Mouse (Mus musculus) heart, embryonic 11.5 days (tissue): ENCODE results near the gene Aaas. TPM values are rescaled to one million over a fixed set of nuclear protein-coding genes. Genes with fewer than 3 reads are reported as not detected.

Experiments used
- ATAC-seq: fragments of 200-750 bp; cut with Nextera tagmentation; replicated peaks from 2 replicates; pipeline ENCODE4 v1.8.0; 2017; ENCODE audit warnings: moderate library complexity; ENCODE audit not compliant: insufficient number of reproducible peaks, low FRiP score, low TSS enrichment
- H3K27ac ChIP-seq: fragments of 300-500 bp; sonication (generic); 2 replicates; pipeline ENCODE4 v1.5.1; 2014; ENCODE audit warnings: mild to moderate bottlenecking, low read depth, low read length
- H3K27me3 ChIP-seq: fragments of 300-500 bp; sonication (generic); 2 replicates; pipeline ENCODE4 v1.6.1; 2014; ENCODE audit warnings: mild to moderate bottlenecking, low read length, mixed read lengths; ENCODE audit not compliant: control insufficient read depth, insufficient read depth
- H3K36me3 ChIP-seq: fragments of 300-500 bp; sonication (generic); 2 replicates; pipeline ENCODE4 v1.6.1; 2014; ENCODE audit warnings: mild to moderate bottlenecking, low read length, moderate library complexity, mixed read lengths; ENCODE audit not compliant: control insufficient read depth, insufficient read depth
- H3K4me1 ChIP-seq: fragments of 300-500 bp; sonication (generic); 2 replicates; pipeline ENCODE4 v1.6.1; 2014; ENCODE audit warnings: low read length; ENCODE audit not compliant: control insufficient read depth, insufficient read depth
- H3K4me2 ChIP-seq: fragments of 300-500 bp; sonication (generic); 2 replicates; pipeline ENCODE4 v1.6.1; 2014; ENCODE audit warnings: mild to moderate bottlenecking, moderate library complexity
- H3K4me3 ChIP-seq: fragments of 300-500 bp; sonication (generic); 2 replicates; pipeline ENCODE4 v1.5.1; 2014; ENCODE audit warnings: low read depth, low read length
- H3K9ac ChIP-seq: fragments of 300-500 bp; sonication (generic); 2 replicates; pipeline ENCODE4 v1.6.1; 2014; ENCODE audit warnings: mild to moderate bottlenecking, low read depth, low read length, moderate library complexity
- H3K9me3 ChIP-seq: fragments of 300-500 bp; sonication (generic); replicated peaks from 2 replicates; pipeline ENCODE4 v1.6.1; 2016; ENCODE audit warnings: low read length; ENCODE audit not compliant: control insufficient read depth
- WGBS: fragments of 180-500 bp; shearing (Covaris S2); extraction: QIAGEN DNeasy Blood & Tissue Kit; methylation state at CpG from one replicate; pipeline ENCODE4 v1.1.7; 2014; ENCODE audit not compliant: insufficient replicate concordance; 5-methylcytosine and 5-hydroxymethylcytosine counted together
- polyA plus RNA-seq: library from polyadenylated mRNA; unstranded; fragments of >200 nt; fragmentation: Nextera tagmentation; extraction: Ambion mirVana; gene quantifications from 2 replicates; pipeline ENCODE4 v1.2.1, GENCODE M21; 2014

Aaas gene
- 62.9 and 64.9 TPM in 2 replicates for polyA plus RNA-seq

DNA sequence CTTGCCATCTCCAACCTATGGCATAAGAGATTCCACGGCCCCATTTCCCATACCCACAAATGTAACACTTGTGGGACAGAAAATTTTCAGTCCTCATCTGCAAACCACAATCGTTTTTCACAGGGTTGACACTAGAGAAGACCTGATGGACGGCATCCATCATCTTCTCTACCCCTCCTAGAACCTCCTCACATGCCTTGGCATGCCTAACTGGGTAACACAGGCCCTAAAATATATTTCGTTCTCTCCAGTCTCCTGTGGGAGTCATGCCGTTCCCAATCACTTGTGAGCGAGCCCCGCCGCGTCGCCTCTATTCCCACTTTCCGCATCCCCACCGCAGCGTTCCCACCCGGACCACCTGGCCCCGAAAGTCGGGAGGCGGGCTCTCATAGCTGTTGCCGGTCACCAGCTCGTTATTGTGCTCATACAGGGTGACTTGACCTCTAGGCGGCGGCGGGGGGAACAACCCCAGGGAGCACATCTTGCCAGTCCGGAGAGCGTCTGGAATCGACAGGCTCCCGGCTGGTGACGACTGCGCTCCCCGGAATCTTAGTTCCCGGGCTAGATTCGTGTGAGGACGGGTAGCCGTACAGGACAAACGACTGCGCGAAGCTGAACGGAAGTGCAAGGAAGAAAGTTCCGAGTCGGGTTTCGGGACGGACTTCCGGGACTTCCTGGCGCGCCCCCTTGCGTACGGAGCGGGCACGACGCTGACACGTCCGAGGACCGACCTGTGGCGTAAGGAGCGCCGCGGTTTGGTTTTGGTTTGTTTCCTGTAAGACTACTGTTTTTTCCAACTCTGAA is at the start of gene Aaas:
TSS of gene Aaas (minus strand) at position 634 of the 804 bp plus-strand sequence.
- Histone ChIP-seq H3K9me3 (no peaks in the 10 kb centered on the region), H3K4me2 (peak within 1 kb of the TSS; percentile 76), H3K27me3 (no peaks in the 10 kb centered on the region; the same call in 1 of the 2 replicates), H3K4me3 (peak within 1 kb of the TSS; percentile 67), H3K36me3 (peaks cover 11% of the 10 kb centered on the region), H3K4me1 (peaks cover 3% of the 10 kb centered on the region), H3K27ac (peak within 1 kb of the TSS; percentile 42), H3K9ac (peak within 1 kb of the TSS; percentile 77)
- peak; percentile 75 for ATAC-seq
- WGBS, result under 1% methylated on average over 56 of the region's 56 CpGs

DNA sequence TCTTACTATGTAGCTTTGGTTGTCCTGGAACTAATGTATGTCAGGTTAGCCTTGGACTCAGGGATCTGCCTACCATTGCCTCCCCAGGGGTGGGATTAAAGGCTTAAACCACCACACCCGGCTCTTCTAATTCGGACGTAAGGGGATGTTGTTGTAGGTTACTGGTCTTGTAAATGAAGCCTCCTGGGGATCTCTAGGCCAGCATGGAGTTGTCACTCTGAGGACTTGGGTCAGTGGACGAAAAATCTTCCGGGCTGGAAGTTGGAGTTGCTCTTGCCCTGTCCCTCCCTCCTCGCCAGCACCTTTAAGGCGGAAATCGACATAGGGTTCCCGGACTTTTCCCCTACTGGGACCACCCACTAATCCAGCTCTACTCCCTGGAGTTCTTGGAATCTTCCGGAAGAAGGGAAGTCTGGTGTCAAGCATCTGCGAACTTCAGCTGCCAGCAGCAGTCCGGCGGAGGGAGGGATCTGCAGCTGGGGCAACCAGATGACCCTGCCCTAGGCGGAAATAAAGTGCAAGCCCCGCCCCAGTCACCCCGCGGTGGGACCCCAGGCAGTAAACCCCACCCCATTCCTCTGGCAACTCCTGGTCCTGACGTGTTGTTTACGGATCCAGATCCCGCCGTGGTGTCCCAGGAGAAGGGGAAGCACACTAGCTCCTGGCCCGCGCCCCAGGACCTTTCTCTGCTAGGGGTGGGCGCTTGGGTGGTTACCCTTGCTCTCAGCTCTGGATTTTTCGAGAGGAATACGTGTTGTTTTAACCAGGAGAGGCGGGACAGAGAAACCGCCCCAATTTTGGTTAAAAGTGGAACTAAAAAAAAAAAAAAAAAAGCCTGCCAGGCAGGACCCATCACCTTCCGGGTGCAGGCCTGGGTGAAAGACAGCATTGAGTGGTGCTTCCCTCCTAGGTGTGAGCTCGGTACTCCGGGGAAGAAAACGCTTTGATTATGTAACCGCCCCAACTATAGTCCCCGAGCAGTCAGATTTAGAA is 49.0 kb upstream of the Aaas start:
- H3K4me1 ChIP-seq, result peaks cover 14% of the 10 kb centered on the region
- peak overlapping the region; percentile 55 for H3K4me3 ChIP-seq
- no peaks in the 10 kb centered on the region for H3K27me3 ChIP-seq
- no peaks in the 10 kb centered on the region for H3K36me3 ChIP-seq
- peak overlapping the region; percentile 79 for H3K9ac ChIP-seq
- peak overlapping the region; percentile 93 for H3K27ac ChIP-seq
- ATAC-seq, result peak; percentile 86
- WGBS, result 3% methylated on average over 34 of the region's 34 CpGs
- H3K9me3 ChIP-seq, result no peaks in the 10 kb centered on the region
- peak overlapping the region; percentile 75 for H3K4me2 ChIP-seq

DNA sequence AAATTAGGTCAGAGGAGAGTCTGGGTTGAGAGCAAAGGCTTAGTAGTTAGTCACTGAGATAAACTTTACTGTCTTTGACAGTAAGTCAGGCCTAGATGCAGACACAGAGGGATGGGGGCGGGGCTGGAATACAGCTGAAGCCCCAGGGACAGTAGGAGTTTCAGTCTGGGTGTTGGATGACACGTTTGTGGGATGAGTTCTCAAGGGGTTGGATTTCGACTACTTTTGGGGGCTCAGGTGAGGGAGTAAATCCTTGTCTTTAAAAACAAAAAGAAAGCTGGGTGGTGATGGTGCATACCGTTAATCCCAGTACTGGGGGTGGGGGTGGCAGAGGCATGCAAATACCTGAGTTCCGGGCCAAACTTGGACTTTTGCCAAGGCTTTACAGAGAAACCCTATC is 48.1 kb upstream of the Aaas start:
- Histone ChIP-seq H3K36me3 (no peaks in the 10 kb centered on the region), H3K27me3 (no peaks in the 10 kb centered on the region), H3K4me2 (peak overlapping the region; percentile 75), H3K9ac (no peak overlapping the region), H3K4me1 (peaks cover 14% of the 10 kb centered on the region), H3K9me3 (no peaks in the 10 kb centered on the region), H3K27ac (peak overlapping the region; percentile 93), H3K4me3 (peak overlapping the region; percentile 55; the same call in 1 of the 2 replicates)
- no peak for ATAC-seq
- WGBS, result 19% methylated on average over 5 of the region's 5 CpGs

DNA sequence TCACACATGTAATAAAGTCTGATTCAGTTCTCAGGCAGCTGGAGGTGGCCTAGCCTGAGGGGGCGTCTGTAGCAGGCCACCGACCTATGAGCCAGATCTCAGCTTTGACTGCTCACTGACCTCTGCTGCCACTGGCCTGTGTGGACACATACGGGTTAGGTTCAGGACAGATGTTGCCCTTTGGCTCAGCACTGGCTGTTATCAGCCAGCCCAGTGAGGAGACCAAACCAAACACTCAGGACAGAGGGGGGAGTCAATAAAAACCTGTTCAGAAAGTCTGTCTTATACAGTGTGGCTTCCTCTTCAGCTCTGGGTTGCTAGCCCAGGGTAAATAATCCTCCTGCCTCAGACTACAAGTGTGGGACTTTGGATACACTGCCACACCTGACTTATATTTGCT is 44.5 kb upstream of the Aaas start:
- Histone ChIP-seq H3K36me3 (no peaks in the 10 kb centered on the region), H3K4me2 (peak overlapping the region; percentile 8; the same call in 1 of the 2 replicates), H3K27ac (peak overlapping the region; percentile 64), H3K27me3 (no peaks in the 10 kb centered on the region), H3K9me3 (no peaks in the 10 kb centered on the region), H3K4me3 (no peak overlapping the region), H3K9ac (0 out of 2 replicates have a peak overlapping the region, but pooled peaks have one; percentile 16), H3K4me1 (peaks cover 14% of the 10 kb centered on the region)
- WGBS, result 5% methylated on average over 3 of the region's 3 CpGs
- ATAC-seq, result peak; percentile 74

DNA sequence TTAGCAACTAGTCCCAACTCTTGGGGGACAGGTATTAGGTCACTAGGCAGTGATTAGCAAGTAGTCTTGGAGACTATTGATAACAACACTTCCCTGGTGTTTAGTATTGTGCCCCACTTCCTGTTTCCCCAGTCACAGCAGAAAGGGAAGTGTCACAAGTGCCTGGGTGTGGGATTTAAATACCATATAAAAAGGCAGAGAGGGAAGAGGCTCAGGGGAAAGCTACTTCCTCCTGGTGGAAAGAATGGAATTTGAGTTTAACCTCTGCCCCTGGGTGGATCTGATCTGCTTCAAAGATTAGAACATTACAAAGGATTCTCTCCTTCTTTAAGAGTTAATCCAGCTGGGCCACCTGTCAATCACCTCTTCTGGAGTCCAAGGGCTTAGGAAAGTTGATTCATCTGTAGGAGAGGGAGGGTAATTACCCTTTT is 43.0 kb upstream of the Aaas start:
- H3K9ac ChIP-seq, result no peak overlapping the region

DNA sequence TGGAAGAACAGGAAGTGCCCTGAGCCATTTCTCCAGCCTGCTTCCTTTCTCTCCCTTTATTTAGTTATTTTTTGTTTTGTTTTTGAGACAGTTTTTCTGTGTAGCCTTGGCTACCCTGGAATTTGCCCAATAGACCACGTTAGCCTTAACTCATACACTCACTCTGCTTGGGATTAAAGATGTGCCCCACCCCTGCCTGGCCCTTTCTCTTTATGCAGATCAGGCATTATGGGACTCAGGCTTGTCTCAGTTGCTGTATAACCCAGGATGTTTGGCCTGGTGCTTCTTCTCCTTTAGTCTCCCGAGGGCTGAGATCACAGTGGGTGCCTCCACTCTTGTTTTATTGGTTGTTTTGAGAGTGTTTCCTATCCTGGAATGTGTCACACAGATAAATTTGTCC is 41.9 kb upstream of the Aaas start:
- peaks cover 6% of the 10 kb centered on the region for H3K4me1 ChIP-seq
- H3K9ac ChIP-seq, result no peak overlapping the region
- H3K9me3 ChIP-seq, result no peaks in the 10 kb centered on the region
- H3K36me3 ChIP-seq, result no peaks in the 10 kb centered on the region
- no peak overlapping the region for H3K4me2 ChIP-seq
- peak overlapping the region; percentile 62 for H3K27ac ChIP-seq
- H3K27me3 ChIP-seq, result no peaks in the 10 kb centered on the region
- H3K4me3 ChIP-seq, result no peak overlapping the region
- no peak for ATAC-seq
- WGBS, result 24% methylated on average over 2 of the region's 2 CpGs

More for the DNA sequence above, 43.0 kb upstream of the Aaas start:
- H3K27me3 ChIP-seq, result no peaks in the 10 kb centered on the region
- no peak for ATAC-seq
- peak overlapping the region; percentile 62 for H3K27ac ChIP-seq
- no peaks in the 10 kb centered on the region for H3K9me3 ChIP-seq
- no peak overlapping the region for H3K4me2 ChIP-seq
- H3K4me1 ChIP-seq, result peaks cover 8% of the 10 kb centered on the region
- H3K4me3 ChIP-seq, result no peak overlapping the region
- H3K36me3 ChIP-seq, result no peaks in the 10 kb centered on the region

DNA sequence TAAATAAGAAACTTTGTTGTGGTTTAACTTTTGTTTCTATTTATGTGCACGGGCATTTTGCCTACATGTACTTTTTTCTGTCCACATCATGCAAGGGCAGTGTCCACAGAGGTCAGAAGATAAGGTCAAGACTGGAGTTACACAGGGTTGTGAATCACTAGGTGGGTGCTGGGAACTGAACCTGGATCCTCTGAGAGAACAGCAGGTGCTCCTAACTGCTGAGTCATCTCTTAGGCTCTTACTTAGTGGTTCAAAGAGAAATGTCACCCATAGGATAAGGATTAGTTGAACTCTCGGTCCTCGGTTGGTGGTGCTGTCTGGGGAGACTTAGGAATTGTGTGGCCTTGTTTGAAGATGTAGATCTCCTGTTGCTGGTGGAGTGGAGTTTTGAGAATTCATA is 38.4 kb upstream of the Aaas start:
- H3K4me2 ChIP-seq, result no peak overlapping the region
- no peak overlapping the region for H3K27ac ChIP-seq
- no peaks in the 10 kb centered on the region for H3K9me3 ChIP-seq
- H3K4me3 ChIP-seq, result no peak overlapping the region
- 80% methylated on average over 3 of the region's 3 CpGs for WGBS
- no peaks in the 10 kb centered on the region for H3K4me1 ChIP-seq
- H3K27me3 ChIP-seq, result no peaks in the 10 kb centered on the region
- no peak overlapping the region for H3K9ac ChIP-seq
- H3K36me3 ChIP-seq, result no peaks in the 10 kb centered on the region
- no peak for ATAC-seq

DNA sequence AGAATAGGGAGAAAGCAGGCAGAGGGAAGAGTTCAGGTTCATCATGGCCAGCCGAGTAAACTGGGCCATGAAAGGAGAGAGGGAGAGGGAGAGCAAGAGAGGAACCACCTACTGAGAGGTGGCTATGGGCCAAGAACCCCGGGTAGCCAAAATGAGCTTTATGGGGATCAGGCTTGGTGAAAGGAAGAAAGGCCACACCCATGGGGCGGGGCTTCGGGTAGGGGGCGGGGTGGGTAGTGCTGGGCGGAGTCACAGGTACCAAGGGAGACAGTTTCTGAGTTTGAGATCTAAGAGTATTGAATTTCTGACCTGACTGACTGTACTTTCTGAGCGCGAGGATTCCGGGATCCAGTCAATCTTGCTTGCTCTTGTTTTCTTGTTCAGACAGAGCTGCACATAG is 36.1 kb upstream of the Aaas start:
- WGBS, result 43% methylated on average over 9 of the region's 9 CpGs
- Histone ChIP-seq H3K9me3 (no peaks in the 10 kb centered on the region), H3K9ac (no peak overlapping the region), H3K27me3 (no peaks in the 10 kb centered on the region), H3K4me2 (no peak overlapping the region), H3K4me3 (no peak overlapping the region), H3K4me1 (no peaks in the 10 kb centered on the region), H3K27ac (no peak overlapping the region), H3K36me3 (no peaks in the 10 kb centered on the region)
- ATAC-seq, result no peak
